ENCODE assay signal across 8 mouse cellular contexts in the genomic region with DNA sequence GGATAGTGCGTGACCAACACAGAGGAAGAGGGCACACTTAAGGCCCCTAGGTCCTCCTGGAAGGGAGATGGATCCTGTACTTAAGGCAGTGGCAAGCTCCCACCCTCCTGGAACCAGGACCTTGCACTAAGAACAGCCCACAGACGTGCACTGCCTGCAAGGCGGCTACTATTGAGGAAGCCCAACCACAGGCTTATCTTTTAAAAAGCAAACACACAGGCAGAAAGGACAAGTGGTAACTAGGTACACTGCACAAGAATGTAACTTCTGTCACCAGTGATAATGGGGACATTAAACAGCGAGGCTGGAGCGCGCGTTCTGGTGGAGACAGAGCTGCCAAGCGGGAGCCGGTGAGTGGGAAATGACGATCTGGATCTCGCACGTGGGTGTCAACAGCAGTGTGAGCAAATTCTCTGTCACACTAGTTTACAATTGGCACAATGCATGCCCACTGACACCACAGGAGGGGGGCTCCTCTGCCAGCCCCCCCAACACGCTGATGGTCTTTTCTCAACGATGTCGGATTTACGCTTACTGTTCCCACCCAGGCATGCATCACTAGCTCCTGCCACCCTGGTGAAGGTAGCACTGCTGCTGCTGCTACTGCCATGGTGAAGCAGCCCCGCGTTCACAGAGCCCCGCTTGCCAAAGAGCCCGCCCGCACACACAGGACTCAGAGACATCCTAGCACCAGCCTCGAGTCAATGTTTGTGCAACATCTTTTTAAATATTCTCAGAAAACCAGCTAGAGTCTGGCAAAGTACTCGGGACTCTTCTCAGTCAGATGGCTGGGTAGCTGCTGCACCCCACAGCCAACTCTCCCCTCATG. TPM values are rescaled to one million over a fixed set of nuclear protein-coding genes. Genes with fewer than 3 reads are reported as not detected.
A peak's percentile ranks its signal among the peaks of the same experiment; 100 is the strongest.
DNase-seq lines count a peak whose midpoint lies in the region; ATAC-seq and TF ChIP-seq lines count a peak whose summit lies in the region.

No protein-coding gene starts in this region.

- H3K9ac ChIP-seq in embryonic facial prominence, embryonic 11.5 days (replicated peaks; ENCODE audit: low read length) = no peak overlapping the region
- H3K9ac ChIP-seq in lung, embryonic 16.5 days (ENCODE audit: low read length) = peak overlapping the region; percentile 27; the same call in 1 of the 2 replicates

- no peaks in the 10 kb centered on the region for H3K4me1 ChIP-seq in embryonic facial prominence, embryonic 11.5 days (ENCODE audit: control insufficient read depth, insufficient read depth, low read length)
- peaks cover 35% of the 10 kb centered on the region for H3K4me1 ChIP-seq in lung, embryonic 16.5 days (replicated peaks; ENCODE audit: control insufficient read depth, insufficient read depth, low read length)

- H3K4me3 ChIP-seq in embryonic facial prominence, embryonic 11.5 days (ENCODE audit: low read depth, low read length) = no peak overlapping the region
- H3K4me3 ChIP-seq in layer of hippocampus, adult 2 months = 0 out of 2 replicates have a peak overlapping the region, but pooled peaks have one; percentile 4
- H3K4me3 ChIP-seq in lung, embryonic 16.5 days (ENCODE audit: low read length) = no peak overlapping the region

- no peaks in the 10 kb centered on the region; the same call in 1 of the 2 replicates for H3K36me3 ChIP-seq in embryonic facial prominence, embryonic 11.5 days (replicated peaks; ENCODE audit: control insufficient read depth, insufficient read depth, low read depth, low read length)
- H3K36me3 ChIP-seq in lung, embryonic 16.5 days (ENCODE audit: control insufficient read depth, insufficient read depth, low read length) = peaks cover 13% of the 10 kb centered on the region

- DNase-seq in brain, embryonic 14.5 days (ENCODE audit: low read depth) = peak; percentile 51
- peak; percentile 3 for DNase-seq in embryonic facial prominence, embryonic 11.5 days (ENCODE audit: low spot score)
- DNase-seq in layer of hippocampus, adult 2 months (ENCODE audit: low spot score in 2 of 2) = peak; percentile 64 to 84
- no peak for DNase-seq in cerebellum, adult 11 months
- no peak for DNase-seq in adrenal gland, adult 2 months
- no peak for DNase-seq in adrenal gland, adult 18-20 months (ENCODE audit: low spot score in 2 of 2)
- DNase-seq in cerebellum, postnatal 14 days = no peak

- TF ChIP-seq POLR2A in brain, embryonic 14.5 days (IDR thresholded peaks at IDR 0.05; ENCODE audit: borderline replicate concordance, extremely low read depth, insufficient read depth, insufficient read length, poor library complexity, severe bottlenecking) = no peak

- TF ChIP-seq CTCF in brain, embryonic 14.5 days (IDR thresholded peaks at IDR 0.05; ENCODE audit: borderline replicate concordance, extremely low read depth, insufficient read depth, insufficient read length) = no peak
- TF ChIP-seq CTCF in layer of hippocampus, adult 2 months (conservative IDR thresholded peaks at IDR 0.05) = no peak

- H3K9me3 ChIP-seq in embryonic facial prominence, embryonic 11.5 days (replicated peaks; ENCODE audit: control insufficient read depth, low read length) = no peaks in the 10 kb centered on the region
- H3K9me3 ChIP-seq in lung, embryonic 16.5 days (ENCODE audit: control insufficient read depth, low read length) = no peaks in the 10 kb centered on the region

- no peak for ATAC-seq in embryonic facial prominence, embryonic 11.5 days (replicated peaks; ENCODE audit: insufficient number of reproducible peaks, low FRiP score, low TSS enrichment, low read depth)
- peak; percentile 68 for ATAC-seq in lung, embryonic 16.5 days (ENCODE audit: low read depth)

- H3K4me2 ChIP-seq in embryonic facial prominence, embryonic 11.5 days (ENCODE audit: low read depth, low read length) = no peak overlapping the region
- H3K4me2 ChIP-seq in lung, embryonic 16.5 days (ENCODE audit: low read depth, low read length) = peak overlapping the region; percentile 3; the same call in 1 of the 2 replicates

- WGBS in embryonic facial prominence, embryonic 11.5 days = 85% methylated on average over 23 of the region's 23 CpGs
- WGBS in lung, embryonic 16.5 days = 49% methylated on average over 23 of the region's 23 CpGs

- no peak overlapping the region for H3K27ac ChIP-seq in embryonic facial prominence, embryonic 11.5 days (replicated peaks; ENCODE audit: low read depth, low read length)
- peak overlapping the region; percentile 65 for H3K27ac ChIP-seq in layer of hippocampus, adult 2 months
- H3K27ac ChIP-seq in lung, embryonic 16.5 days (ENCODE audit: low read length) = peak overlapping the region; percentile 83

- no peaks in the 10 kb centered on the region for H3K27me3 ChIP-seq in embryonic facial prominence, embryonic 11.5 days (ENCODE audit: control insufficient read depth, insufficient read depth, low read length)
- H3K27me3 ChIP-seq in lung, embryonic 16.5 days (ENCODE audit: control insufficient read depth, insufficient read depth, low read depth, low read length) = no peaks in the 10 kb centered on the region

RNA-seq across cellular contexts. Expression of a gene that starts 14.1 kb away (rescaled TPM):
- 122 and 134 TPM in 2 replicates for polyA plus RNA-seq in brain, embryonic 14.5 days (2012; rRNA removed)
- polyA plus RNA-seq in embryonic facial prominence, embryonic 11.5 days (2014; fragmentation: Nextera tagmentation; extraction: Ambion mirVana) = 47.8 and 50.0 TPM in 2 replicates
- 10 to 100 TPM; 86.1 to 86.5 TPM for total RNA-seq in layer of hippocampus, adult 2 months (2021)
- polyA plus RNA-seq in lung, embryonic 16.5 days (2015; fragmentation: Nextera tagmentation; extraction: Ambion mirVana) = 96.3 and 100 TPM in 2 replicates
- 100 to 1,000 TPM; 119 to 148 TPM for total RNA-seq in adrenal gland, adult 2 months (2021)
- polyA plus RNA-seq in adrenal gland, adult 2 months (2012; rRNA removed) = 132 and 146 TPM in 2 replicates
- total RNA-seq in adrenal gland, adult 18-20 months (2021) = 100 to 1,000 TPM; 147 to 177 TPM

RNA-seq across cellular contexts. Expression of a gene that starts 38.3 kb away (rescaled TPM):
- 28.0 and 39.0 TPM in 2 replicates for polyA plus RNA-seq in brain, embryonic 14.5 days (2012; rRNA removed)
- polyA plus RNA-seq in embryonic facial prominence, embryonic 11.5 days (2014; fragmentation: Nextera tagmentation; extraction: Ambion mirVana) = 57.5 and 61.4 TPM in 2 replicates
- 10 to 100 TPM; 35.2 to 46.9 TPM for total RNA-seq in layer of hippocampus, adult 2 months (2021)
- 64.7 and 78.3 TPM in 2 replicates for polyA plus RNA-seq in lung, embryonic 16.5 days (2015; fragmentation: Nextera tagmentation; extraction: Ambion mirVana)
- total RNA-seq in adrenal gland, adult 2 months (2021) = 10 to 100 TPM; 47.5 to 76.2 TPM
- 78.1 and 85.2 TPM in 2 replicates for polyA plus RNA-seq in adrenal gland, adult 2 months (2012; rRNA removed)
- 10 to 100 TPM; 54.9 to 62.9 TPM for total RNA-seq in adrenal gland, adult 18-20 months (2021)

RNA-seq across cellular contexts. Expression of a gene that starts 38.5 kb away (rescaled TPM):
- 47.4 and 59.4 TPM in 2 replicates for polyA plus RNA-seq in brain, embryonic 14.5 days (2012; rRNA removed)
- 10.5 and 12.3 TPM in 2 replicates for polyA plus RNA-seq in embryonic facial prominence, embryonic 11.5 days (2014; fragmentation: Nextera tagmentation; extraction: Ambion mirVana)
- total RNA-seq in layer of hippocampus, adult 2 months (2021) = 10 to 100 TPM; 16.3 to 17.1 TPM
- 17.8 and 18.2 TPM in 2 replicates for polyA plus RNA-seq in lung, embryonic 16.5 days (2015; fragmentation: Nextera tagmentation; extraction: Ambion mirVana)
- total RNA-seq in adrenal gland, adult 2 months (2021) = 10 to 100 TPM; 10.2 to 14.4 TPM
- polyA plus RNA-seq in adrenal gland, adult 2 months (2012; rRNA removed) = 53.9 and 61.2 TPM in 2 replicates
- total RNA-seq in adrenal gland, adult 18-20 months (2021) = 10 to 100 TPM; 12.3 to 15.4 TPM

RNA-seq across cellular contexts. Expression of a gene that starts 50.4 kb away (rescaled TPM):
- polyA plus RNA-seq in brain, embryonic 14.5 days (2012; rRNA removed) = 34.7 and 43.3 TPM in 2 replicates
- polyA plus RNA-seq in embryonic facial prominence, embryonic 11.5 days (2014; fragmentation: Nextera tagmentation; extraction: Ambion mirVana) = 25.3 and 28.1 TPM in 2 replicates
- 10 to 100 TPM; 35.6 to 37.0 TPM for total RNA-seq in layer of hippocampus, adult 2 months (2021)
- polyA plus RNA-seq in lung, embryonic 16.5 days (2015; fragmentation: Nextera tagmentation; extraction: Ambion mirVana) = 15.3 and 16.4 TPM in 2 replicates
- 100 to 1,000 TPM in 1 of 2 experiments, 10 to 100 TPM in 1; 74.3 to 121 TPM for total RNA-seq in adrenal gland, adult 2 months (2021)
- polyA plus RNA-seq in adrenal gland, adult 2 months (2012; rRNA removed) = 33.6 and 50.6 TPM in 2 replicates
- total RNA-seq in adrenal gland, adult 18-20 months (2021) = 10 to 100 TPM; 11.7 to 90.0 TPM

Comparison
In these comparisons a context has a peak if more than half of its experiments do, and no peak if none do; other contexts are left out.
1. DNase-seq: peak in brain, embryonic 14.5 days (single experiment), embryonic facial prominence, embryonic 11.5 days (single experiment) and layer of hippocampus, adult 2 months (2 of 2); none in cerebellum, adult 11 months (single experiment), adrenal gland, adult 2 months (single experiment), adrenal gland, adult 18-20 months (0 of 2) and cerebellum, postnatal 14 days (0 of 2).